Mouse (Mus musculus): ENCODE data around the gene Map3k6.

DNA sequence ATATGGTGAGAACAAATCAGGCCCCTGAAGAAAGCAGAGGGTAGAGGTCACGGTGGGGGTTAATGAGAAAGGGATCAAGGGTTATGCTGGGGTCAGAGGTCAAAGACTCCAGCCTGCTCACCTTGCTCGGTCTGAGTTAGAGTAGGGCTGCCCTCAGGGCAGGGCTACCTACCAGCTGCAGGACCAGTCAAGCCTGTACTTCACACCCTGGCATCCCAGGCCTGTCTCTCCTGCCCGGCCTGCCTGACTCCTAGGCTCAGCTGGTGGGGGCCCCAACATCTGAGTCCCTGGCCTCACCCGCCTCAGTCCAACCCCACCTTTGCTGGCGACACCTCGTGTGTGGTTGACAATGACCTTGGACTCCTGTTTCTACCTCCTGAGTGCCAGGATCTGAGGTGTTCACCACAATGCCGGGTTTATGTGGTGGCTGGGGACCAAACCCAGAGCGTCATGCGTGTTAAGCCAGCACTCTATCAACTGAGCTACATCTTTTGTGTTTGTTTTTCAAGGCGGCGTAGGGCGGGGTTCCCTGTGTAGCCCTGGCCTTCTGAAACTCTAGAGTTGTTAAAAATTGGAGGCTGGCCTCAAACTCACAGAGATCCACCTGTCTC, 17.3 kb downstream of the Map3k6 start:
- no peak for TF ChIP-seq ZC3H11A (IDR thresholded peaks at IDR 0.05; ENCODE audit: borderline replicate concordance, low read depth, low read length)
- TF ChIP-seq MAFK (IDR thresholded peaks at IDR 0.05; ENCODE audit: insufficient read depth, low read depth, low read length) = no peak
- no peak for TF ChIP-seq CHD2 (IDR thresholded peaks at IDR 0.05; ENCODE audit: low read depth, low read length)
- TF ChIP-seq HCFC1 (IDR thresholded peaks at IDR 0.05; ENCODE audit: borderline replicate concordance, insufficient read depth, low read length) = no peak

Measured in ES-E14 (cell line).